Mouse (Mus musculus): Measurements from ENCODE around the gene Tmem221. TPM values are rescaled to one million over a fixed set of nuclear protein-coding genes. Genes with fewer than 3 reads are reported as not detected.

The Tmem221 gene
- total RNA-seq, 2 experiments from 2014 or later = not detected

DNA sequence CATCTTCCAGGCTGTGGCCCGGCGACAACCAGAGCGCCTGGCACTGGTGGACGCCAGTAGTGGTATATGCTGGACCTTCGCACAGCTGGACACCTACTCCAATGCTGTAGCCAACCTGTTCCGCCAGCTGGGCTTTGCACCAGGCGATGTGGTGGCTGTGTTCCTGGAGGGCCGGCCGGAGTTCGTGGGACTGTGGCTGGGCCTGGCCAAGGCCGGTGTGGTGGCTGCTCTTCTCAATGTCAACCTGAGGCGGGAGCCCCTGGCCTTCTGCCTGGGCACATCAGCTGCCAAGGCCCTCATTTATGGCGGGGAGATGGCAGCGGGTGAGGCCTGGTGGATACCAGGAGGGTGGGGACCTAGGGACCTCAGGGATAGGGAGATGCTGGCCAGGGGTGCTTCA lies 20.8 kb upstream of the Tmem221 start:
- no peak for ATAC-seq (replicated peaks; ENCODE audit: low FRiP score, poor library complexity, severe bottlenecking)

- ATAC-seq (replicated peaks; ENCODE audit: low FRiP score, poor library complexity, severe bottlenecking) = no peak
Measured at GRCm38 (mm10) chr8:71579009-71579408, 20.3 kb upstream of the Tmem221 start.

DNA sequence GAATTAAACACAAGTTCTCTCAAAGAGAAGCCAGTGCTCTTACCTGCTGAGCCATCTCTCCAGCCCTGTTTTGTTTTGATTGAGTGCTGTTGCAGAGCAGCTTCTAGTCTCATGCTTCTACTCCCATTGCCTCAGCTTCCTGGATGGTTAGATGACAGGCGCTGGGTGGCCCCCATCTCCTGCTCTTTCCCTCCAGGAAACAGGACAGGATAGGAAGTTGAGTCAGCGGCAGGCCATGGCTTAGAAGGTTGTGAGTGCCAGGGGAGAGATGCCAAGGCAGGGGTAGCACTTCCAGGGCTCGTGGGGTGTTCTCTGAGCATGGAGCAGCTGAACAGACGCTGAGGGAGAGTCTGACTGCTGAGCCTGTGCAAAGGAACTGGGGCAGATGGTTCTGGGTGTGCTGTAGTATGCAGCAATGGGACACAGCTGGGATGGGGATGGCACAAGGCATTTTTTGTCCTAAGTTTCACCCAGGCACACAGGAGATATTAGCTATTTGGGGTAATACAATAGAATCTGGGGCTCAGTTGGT lies 19.3 kb upstream of the Tmem221 start:
- no peak for ATAC-seq (replicated peaks; ENCODE audit: low FRiP score, poor library complexity, severe bottlenecking)

DNA sequence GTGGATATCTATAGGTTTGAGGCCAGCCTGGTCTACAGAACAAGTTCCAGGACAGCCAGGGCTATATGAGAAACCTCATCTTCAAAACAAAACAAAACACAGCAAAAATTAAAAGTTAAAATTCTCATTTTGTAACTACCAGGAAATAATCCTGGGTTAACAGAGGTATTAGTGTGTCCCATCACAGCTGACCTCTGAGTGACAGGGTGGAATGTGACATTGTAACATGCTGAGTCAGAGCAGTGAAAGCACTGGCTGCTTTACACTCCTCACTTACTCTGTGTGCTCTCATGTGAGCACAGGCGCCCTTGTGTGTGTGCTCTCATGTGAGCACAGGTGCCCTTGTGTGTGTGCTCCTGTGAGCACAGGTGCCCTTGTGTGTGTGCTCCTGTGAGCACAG lies 16.3 kb upstream of the Tmem221 start:
- no peak for ATAC-seq (replicated peaks; ENCODE audit: low FRiP score, poor library complexity, severe bottlenecking)

DNA sequence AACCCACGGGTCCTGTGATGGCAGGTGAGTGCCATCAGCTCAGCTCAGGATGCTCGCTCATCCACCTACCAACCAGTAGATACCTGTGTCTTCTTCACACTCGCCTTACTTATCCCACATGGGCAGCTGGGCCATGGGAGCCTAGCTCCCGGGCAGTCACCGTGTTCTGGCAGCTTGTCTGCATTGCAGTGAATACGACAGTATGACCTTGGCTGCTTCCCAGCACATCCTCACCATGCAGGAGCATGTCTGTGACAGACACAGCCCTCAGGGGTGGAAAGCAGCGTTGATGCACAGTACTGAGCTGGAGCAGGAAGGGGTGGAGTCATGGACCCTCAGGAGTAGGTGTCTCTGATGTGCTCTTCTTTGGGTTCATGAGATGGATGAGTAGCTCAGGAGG lies 15.8 kb upstream of the Tmem221 start:
- no peak for ATAC-seq (replicated peaks; ENCODE audit: low FRiP score, poor library complexity, severe bottlenecking)

GRCm38 (mm10) chr8:71572847-71573633 lies 14.4 kb upstream of the Tmem221 start:
- no peak for ATAC-seq (replicated peaks; ENCODE audit: low FRiP score, poor library complexity, severe bottlenecking)

- no peak for ATAC-seq (replicated peaks; ENCODE audit: low FRiP score, poor library complexity, severe bottlenecking)
Measured at GRCm38 (mm10) chr8:71572077-71572476, 13.4 kb upstream of the Tmem221 start.

GRCm38 (mm10) chr8:71570291-71570954 lies 11.8 kb upstream of the Tmem221 start:
- peak; percentile 44; the same call in 1 of the 2 replicates for ATAC-seq (replicated peaks; ENCODE audit: low FRiP score, poor library complexity, severe bottlenecking)

DNA sequence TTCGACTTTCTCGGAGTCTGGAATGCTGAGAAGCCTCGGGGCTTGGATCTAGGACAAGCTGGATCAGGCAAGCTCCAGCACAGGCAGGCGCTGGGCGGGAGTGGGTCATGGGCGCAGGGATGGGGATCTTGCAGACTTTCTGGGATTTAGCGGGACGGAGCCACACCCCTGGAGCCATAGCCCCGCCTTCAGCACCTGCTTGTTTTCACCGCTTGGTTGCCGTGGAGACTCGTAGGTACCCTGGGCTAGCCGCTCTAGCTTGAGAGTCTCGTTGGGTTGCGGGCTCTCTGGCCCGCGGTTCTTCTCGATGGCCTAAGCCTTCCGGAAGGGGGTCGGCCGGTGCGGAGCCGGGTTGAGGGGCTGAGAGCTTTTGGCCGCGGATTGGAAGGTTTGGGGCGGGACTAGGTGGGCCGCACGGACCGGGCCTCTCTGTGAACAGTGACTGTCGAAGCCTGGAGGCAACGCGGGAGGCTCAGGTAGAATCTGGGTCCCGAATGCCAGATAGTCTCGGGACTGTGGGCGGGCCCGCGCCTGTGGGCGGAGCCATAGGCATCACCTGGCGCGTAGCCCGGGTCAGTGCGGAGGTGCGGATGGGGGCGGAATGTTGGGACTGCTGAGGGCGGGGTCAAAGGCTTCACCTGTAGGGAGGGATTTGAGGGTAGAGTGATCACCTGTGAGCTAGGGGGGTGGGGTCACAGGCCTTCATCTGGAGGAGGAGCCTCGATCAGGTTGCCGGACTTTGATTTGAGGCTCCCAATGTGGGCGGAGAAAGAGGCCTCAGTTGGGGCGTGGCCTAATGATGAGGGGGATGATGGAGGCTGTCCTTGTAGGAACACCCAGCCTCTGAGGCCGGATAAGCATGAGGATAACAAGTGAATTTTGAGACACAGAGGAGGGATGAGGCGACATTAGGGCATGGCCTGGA lies 11.0 kb upstream of the Tmem221 start:
- peak; percentile 44 for ATAC-seq (replicated peaks; ENCODE audit: low FRiP score, poor library complexity, severe bottlenecking)

GRCm38 (mm10) chr8:71568941-71569340 lies 10.3 kb upstream of the Tmem221 start:
- no peak for ATAC-seq (replicated peaks; ENCODE audit: low FRiP score, poor library complexity, severe bottlenecking)

DNA sequence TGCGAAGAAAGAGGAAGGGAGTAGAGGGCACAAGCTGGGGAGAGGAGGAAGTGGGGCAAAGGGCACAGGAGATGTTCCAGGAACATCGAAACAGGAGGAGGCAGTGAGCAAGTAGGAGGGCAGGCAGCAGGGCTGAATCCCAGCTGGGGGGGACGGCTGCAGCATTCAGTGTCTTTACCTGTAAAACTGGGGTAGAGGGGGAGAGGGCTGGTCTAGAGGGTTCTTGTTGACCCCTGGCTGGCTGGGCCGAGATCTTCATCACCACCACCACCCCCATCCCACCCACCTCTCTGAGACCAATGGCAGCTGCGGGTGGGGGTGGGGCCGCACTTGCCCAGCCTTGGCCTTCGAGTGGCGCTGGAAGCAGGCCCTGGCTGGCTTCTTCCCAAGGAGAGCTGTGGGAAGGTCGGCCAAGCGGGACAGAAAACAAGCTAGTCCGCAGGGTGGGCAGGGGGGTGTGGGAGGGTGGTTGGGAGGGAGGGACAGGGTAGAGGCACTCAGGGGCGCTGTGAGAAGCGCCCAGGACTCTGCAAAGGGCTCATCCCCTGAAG lies 9.8 kb upstream of the Tmem221 start, which contains the start of gene Slc27a1:
Gene Slc27a1 (plus strand): TSS at position 496 of the 551 bp plus-strand sequence.
- no peak for ATAC-seq (replicated peaks; ENCODE audit: low FRiP score, poor library complexity, severe bottlenecking)

DNA sequence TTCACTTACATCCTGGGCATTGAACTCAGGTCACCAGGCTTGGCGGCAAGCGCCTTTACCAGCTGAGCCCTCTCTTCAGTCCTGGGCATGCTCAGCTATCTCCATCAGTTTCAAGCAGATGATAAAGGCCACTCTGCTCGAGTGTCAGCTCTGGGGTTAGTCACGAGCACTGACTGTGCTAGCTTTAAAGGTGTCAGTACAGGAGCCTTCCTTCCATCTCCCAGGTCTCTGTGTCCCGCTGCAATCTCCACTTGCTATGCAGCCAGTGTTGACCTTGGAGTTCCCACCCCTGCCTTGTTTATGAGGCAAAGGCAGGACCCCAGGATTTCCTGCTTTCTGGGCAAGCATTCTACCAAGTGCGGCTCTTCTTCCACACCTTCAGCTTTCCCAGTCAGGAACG lies 8.9 kb upstream of the Tmem221 start:
- no peak for ATAC-seq (replicated peaks; ENCODE audit: low FRiP score, poor library complexity, severe bottlenecking)

DNA sequence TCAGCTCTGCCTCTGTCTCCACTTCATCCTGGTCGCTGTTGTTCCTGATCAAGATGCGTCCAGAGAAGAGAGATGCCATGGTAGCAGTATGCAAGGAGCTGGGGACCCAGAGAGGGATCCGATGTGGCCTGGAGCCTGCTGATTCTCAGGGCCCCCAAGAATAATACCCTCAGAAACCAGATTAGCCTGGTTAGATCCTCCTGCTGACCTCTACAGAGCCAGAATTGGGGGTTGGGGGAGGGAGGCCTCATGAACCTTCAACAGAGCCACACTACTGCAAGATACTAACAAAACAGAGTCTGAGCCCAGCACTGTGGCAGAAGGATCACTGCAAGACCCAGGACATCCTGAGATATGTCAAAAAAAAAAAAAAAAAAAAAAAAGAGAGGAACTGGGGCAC lies 7.8 kb upstream of the Tmem221 start, which contains the start of gene Nxnl1:
Gene Nxnl1 (minus strand): TSS at position 101 of the 400 bp plus-strand sequence.
- ATAC-seq (replicated peaks; ENCODE audit: low FRiP score, poor library complexity, severe bottlenecking) = no peak

DNA sequence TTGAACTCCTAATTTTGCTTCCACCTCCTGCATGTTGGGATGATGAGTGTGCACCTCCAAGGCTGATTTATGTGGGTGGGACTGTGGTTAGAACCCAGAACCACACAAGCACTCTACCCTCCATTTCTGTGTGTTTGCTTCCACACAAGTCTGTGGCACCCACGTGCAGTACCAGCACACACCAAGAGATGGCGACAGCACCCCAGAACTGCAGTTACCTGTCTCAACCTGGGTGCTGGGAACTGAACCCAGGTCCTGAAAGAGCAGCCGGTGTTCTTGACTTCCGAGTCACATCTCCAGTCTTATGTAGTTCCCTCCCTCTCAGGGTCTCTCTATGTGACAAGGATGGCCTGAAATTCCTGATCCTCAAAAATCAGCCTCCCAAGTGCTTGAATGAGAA lies 5.3 kb upstream of the Tmem221 start:
- no peak for ATAC-seq (replicated peaks; ENCODE audit: low FRiP score, poor library complexity, severe bottlenecking)

GRCm38 (mm10) chr8:71562751-71563150 lies 4.1 kb upstream of the Tmem221 start:
- ATAC-seq (replicated peaks; ENCODE audit: low FRiP score, poor library complexity, severe bottlenecking) = peak; percentile 79

GRCm38 (mm10) chr8:71561401-71561800 lies 2.7 kb upstream of the Tmem221 start:
- ATAC-seq (replicated peaks; ENCODE audit: low FRiP score, poor library complexity, severe bottlenecking) = no peak

GRCm38 (mm10) chr8:71560765-71561164 lies 2.1 kb upstream of the Tmem221 start:
- no peak for ATAC-seq (replicated peaks; ENCODE audit: low FRiP score, poor library complexity, severe bottlenecking)

- no peak for ATAC-seq (replicated peaks; ENCODE audit: low FRiP score, poor library complexity, severe bottlenecking)
Measured at GRCm38 (mm10) chr8:71560071-71560470, 1.4 kb upstream of the Tmem221 start.

- no peak for ATAC-seq (replicated peaks; ENCODE audit: low FRiP score, poor library complexity, severe bottlenecking)
Measured at GRCm38 (mm10) chr8:71558958-71559690, 453 bp upstream of the Tmem221 start.

Measured in erythroid progenitor cell, adult 5-6 weeks (primary cell).